Mouse (Mus musculus) ES-E14 (cell line): ENCODE measurements around the gene Cfap126.

Experiments
- HCFC1 ChIP-seq: IDR thresholded peaks from 2 replicates; pipeline ENCODE4 v1.6.1; 2012; ENCODE audit warnings: low read length, inconsistent platforms, borderline replicate concordance; ENCODE audit not compliant: insufficient read depth
- MAFK ChIP-seq: IDR thresholded peaks from 2 replicates; pipeline ENCODE4 v1.6.1; 2014; ENCODE audit warnings: mild to moderate bottlenecking, low read depth, low read length, inconsistent platforms; ENCODE audit not compliant: insufficient read depth

DNA sequence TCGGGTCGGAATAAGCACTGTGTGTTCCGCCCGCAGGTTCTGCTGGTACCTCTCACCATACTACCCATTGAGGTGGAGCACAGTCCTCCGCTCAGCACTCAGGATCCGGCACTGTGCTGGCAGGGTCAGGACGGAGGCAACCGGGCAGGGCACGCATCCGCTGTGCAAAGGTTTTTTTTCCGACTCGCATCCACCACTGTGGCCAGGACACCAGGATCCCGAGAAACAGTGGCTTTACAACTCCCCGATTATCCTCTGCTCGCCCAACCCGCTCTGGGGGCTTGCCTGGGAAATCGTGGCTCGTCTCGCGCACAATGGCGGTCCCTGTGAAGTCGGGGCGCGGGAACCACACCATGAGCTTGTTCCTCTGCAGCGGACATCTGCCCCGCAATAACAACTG, 28.0 kb upstream of the Cfap126 start:
- TF ChIP-seq MAFK (no peak), HCFC1 (no peak)
